32 mouse cellular contexts compared by ENCODE assay signal in genomic region chr1:78324044-78324443, GRCm38 (mm10). TPM values are rescaled to one million over a fixed set of nuclear protein-coding genes. Genes with fewer than 3 reads are reported as not detected.
"Had no signal": no experiment of that assay in that cellular context is flagged by ENCODE, and none has a peak within 500 bp of the region (broad histone marks: within the 10 kb centered on the region; RNA-seq: fewer than 3 reads in every experiment).

No protein-coding gene starts in this region.

- DNase-seq: cerebellum, adult 8-10 months; cerebellum, adult 9-10 months; cerebellum, adult 9-11 months; cerebellum, postnatal 10 days; cerebellum, postnatal 14 days; cerebellum, postnatal 25 days; cerebellum, postnatal 36 days; embryo, embryonic 11 days; forebrain, postnatal 0 days; gastrocnemius, adult 2 months; gastrocnemius, postnatal 10 days; gastrocnemius, postnatal 14 days; gastrocnemius, postnatal 25 days; gastrocnemius, postnatal 36 days; heart, adult 18-20 months; heart, adult 2 months had no signal

- H3K4me3 ChIP-seq: embryonic facial prominence, embryonic 10.5 days; embryonic facial prominence, embryonic 12.5 days; embryonic facial prominence, embryonic 13.5 days; embryonic facial prominence, embryonic 15.5 days; erythroblast, embryonic 14.5 days; forebrain, embryonic 10.5 days; forebrain, embryonic 12.5 days; forebrain, embryonic 13.5 days; forebrain, embryonic 15.5 days; gastrocnemius, adult 2 months; heart, adult 2 months had no signal

- H3K9me3 ChIP-seq: embryonic facial prominence, embryonic 10.5 days; embryonic facial prominence, embryonic 12.5 days; embryonic facial prominence, embryonic 13.5 days; embryonic facial prominence, embryonic 15.5 days; forebrain, embryonic 10.5 days; forebrain, embryonic 12.5 days; forebrain, embryonic 13.5 days; forebrain, embryonic 15.5 days had no signal

- H3K9ac ChIP-seq: embryonic facial prominence, embryonic 12.5 days; embryonic facial prominence, embryonic 13.5 days; embryonic facial prominence, embryonic 15.5 days; forebrain, embryonic 12.5 days; forebrain, embryonic 13.5 days; forebrain, embryonic 15.5 days; forebrain, postnatal 0 days had no signal

- ATAC-seq: forebrain, embryonic 13.5 days; forebrain, embryonic 14.5 days; forebrain, embryonic 15.5 days; forebrain, embryonic 16.5 days; forebrain, postnatal 0 days had no signal

- H3K4me1 ChIP-seq: embryonic facial prominence, embryonic 10.5 days; embryonic facial prominence, embryonic 12.5 days; embryonic facial prominence, embryonic 13.5 days; embryonic facial prominence, embryonic 15.5 days; forebrain, embryonic 10.5 days; forebrain, embryonic 12.5 days; forebrain, embryonic 13.5 days; forebrain, embryonic 15.5 days had no signal

- H3K36me3 ChIP-seq: embryonic facial prominence, embryonic 10.5 days; embryonic facial prominence, embryonic 12.5 days; embryonic facial prominence, embryonic 13.5 days; embryonic facial prominence, embryonic 15.5 days; forebrain, embryonic 10.5 days; forebrain, embryonic 12.5 days; forebrain, embryonic 15.5 days had no signal

- H3K27me3 ChIP-seq: embryonic facial prominence, embryonic 12.5 days; embryonic facial prominence, embryonic 13.5 days; embryonic facial prominence, embryonic 15.5 days; forebrain, embryonic 12.5 days; forebrain, embryonic 13.5 days; forebrain, embryonic 15.5 days had no signal

- H3K4me2 ChIP-seq: embryonic facial prominence, embryonic 12.5 days; embryonic facial prominence, embryonic 13.5 days; embryonic facial prominence, embryonic 15.5 days; forebrain, embryonic 12.5 days; forebrain, embryonic 13.5 days; forebrain, embryonic 15.5 days had no signal

- H3K27ac ChIP-seq: embryonic facial prominence, embryonic 10.5 days; embryonic facial prominence, embryonic 12.5 days; embryonic facial prominence, embryonic 13.5 days; embryonic facial prominence, embryonic 15.5 days; forebrain, embryonic 10.5 days; forebrain, embryonic 12.5 days; forebrain, embryonic 13.5 days; forebrain, embryonic 15.5 days; gastrocnemius, adult 2 months; heart, adult 2 months had no signal

RNA-seq across cellular contexts. Expression of gene Sgpp2, which starts 13.9 kb away (rescaled TPM):
- total RNA-seq: common myeloid progenitor, adult 5-6 weeks; gastrocnemius, adult 18-20 months; gastrocnemius, adult 2 months; gastrocnemius, adult 8-10 months; gastrocnemius, postnatal 10 days; gastrocnemius, postnatal 25 days; gastrocnemius, postnatal 36 days; gastrocnemius, postnatal 4 days; granulocyte monocyte progenitor cell, adult 5-6 weeks had no signal
- polyA plus RNA-seq: erythroblast, embryonic 14.5 days had no signal
